Mouse (Mus musculus) liver, adult 2 months (tissue): ENCODE results near the gene Kcnk13.

ENCODE experiments used
- CTCF ChIP-seq: fragments of 200-500 bp; IDR thresholded peaks from 2 replicates; pipeline ENCODE4 v1.5.1; 2011; ENCODE audit warnings: low read depth, low read length, control low read depth
- POLR2A ChIP-seq: fragments of 200-500 bp; IDR thresholded peaks from 2 replicates; pipeline ENCODE4 v1.6.1; 2011; ENCODE audit warnings: low read length, control low read depth; ENCODE audit not compliant: insufficient read depth; ENCODE audit errors: extremely low read depth

DNA sequence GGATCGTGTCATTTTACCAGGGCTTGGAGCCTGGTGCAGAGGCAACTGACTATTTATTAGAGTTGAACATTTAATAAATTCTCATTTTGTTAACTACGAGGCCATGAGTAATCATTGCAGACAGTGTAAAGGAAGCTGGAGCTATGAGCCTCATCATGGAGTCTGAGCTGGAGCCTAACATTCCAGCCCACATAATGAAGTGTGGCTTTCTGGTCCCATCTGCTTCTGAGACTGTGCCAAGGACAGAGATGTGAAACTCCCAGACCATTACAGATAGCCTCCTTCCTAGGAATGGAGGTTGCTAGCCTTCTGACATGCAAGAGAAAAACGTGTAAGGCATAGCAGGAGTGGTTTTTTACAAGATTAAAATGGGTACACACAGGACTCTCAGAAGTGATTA lies 98.3 kb downstream of the Kcnk13 start:
- TF ChIP-seq CTCF: no peak
- TF ChIP-seq POLR2A: no peak
